Mouse (Mus musculus) brain, embryonic 14.5 days (tissue): ENCODE measurements around the gene Isyna1.

Experiments used
- CTCF ChIP-seq: fragments of 200-500 bp; IDR thresholded peaks from 2 replicates; pipeline ENCODE4 v1.5.1; 2012; ENCODE audit warnings: inconsistent platforms, mild to moderate bottlenecking, moderate library complexity, borderline replicate concordance; ENCODE audit not compliant: insufficient read depth, insufficient read length; ENCODE audit errors: extremely low read depth
- POLR2A ChIP-seq: fragments of 200-500 bp; IDR thresholded peaks from 2 replicates; pipeline ENCODE4 v1.6.1; 2012; ENCODE audit warnings: mild to moderate bottlenecking, inconsistent platforms, borderline replicate concordance; ENCODE audit not compliant: poor library complexity, insufficient read depth, insufficient read length, severe bottlenecking; ENCODE audit errors: extremely low read depth

DNA sequence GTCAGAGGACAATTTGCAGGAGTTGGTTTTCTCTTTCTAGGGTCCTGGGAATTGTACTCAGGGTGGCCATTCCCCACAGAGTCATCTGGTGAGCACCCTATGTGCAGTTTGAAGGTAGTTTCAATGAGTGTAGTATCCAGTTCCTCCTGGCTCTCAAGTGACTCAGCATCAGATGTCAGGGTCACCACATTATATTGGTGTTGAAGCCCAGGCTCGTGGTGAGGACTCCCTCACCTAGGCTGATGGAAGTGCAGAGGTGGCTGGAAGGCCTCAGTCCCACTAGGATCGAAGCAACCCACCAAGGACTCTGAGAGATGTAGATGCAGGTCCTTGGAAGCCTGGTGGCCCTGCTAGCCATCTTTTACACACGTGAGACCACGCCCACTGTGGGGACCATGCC, 47.8 kb upstream of the Isyna1 start:
- TF ChIP-seq CTCF (no peak), POLR2A (no peak)
